Mouse (Mus musculus) hindbrain, embryonic 14.5 days (tissue): Measurements from ENCODE around the gene Cldn6. TPM values are rescaled to one million over a fixed set of nuclear protein-coding genes. Genes with fewer than 3 reads are reported as not detected.

Experiments used
- ATAC-seq: fragments of 200-750 bp; cut with Nextera tagmentation; 2 replicates; pipeline ENCODE4 v1.8.0; 2017; ENCODE audit warnings: moderate number of reproducible peaks, mild to moderate bottlenecking, moderate TSS enrichment, moderate library complexity; ENCODE audit not compliant: low FRiP score
- DNase-seq: peaks from one replicate; pipeline ENCODE4 v3.0.0-alpha.2; 2015; ENCODE audit warnings: low spot score
- H3K27ac ChIP-seq: fragments of 300-500 bp; sonication (generic); 2 replicates; pipeline ENCODE4 v1.5.1; 2014; ENCODE audit warnings: mild to moderate bottlenecking, moderate library complexity
- H3K27me3 ChIP-seq: fragments of 300-500 bp; sonication (generic); 2 replicates; pipeline ENCODE4 v1.6.1; 2014; ENCODE audit warnings: mild to moderate bottlenecking, low read length, mixed read lengths; ENCODE audit not compliant: control insufficient read depth, insufficient read depth
- H3K36me3 ChIP-seq: fragments of 300-500 bp; sonication (generic); replicated peaks from 2 replicates; pipeline ENCODE4 v1.6.1; 2014; ENCODE audit not compliant: control insufficient read depth, insufficient read depth
- H3K4me1 ChIP-seq: fragments of 300-500 bp; sonication (generic); replicated peaks from 2 replicates; pipeline ENCODE4 v1.6.1; 2014; ENCODE audit warnings: antibody characterized with exemption, low read length, mixed read lengths; ENCODE audit not compliant: control insufficient read depth, insufficient read depth
- H3K4me2 ChIP-seq: fragments of 300-500 bp; sonication (generic); replicated peaks from 2 replicates; pipeline ENCODE4 v1.6.1; 2014; ENCODE audit warnings: mild to moderate bottlenecking, moderate library complexity
- H3K4me3 ChIP-seq: fragments of 300-500 bp; sonication (generic); replicated peaks from 2 replicates; pipeline ENCODE4 v1.5.1; 2014; ENCODE audit warnings: mild to moderate bottlenecking, low read length
- H3K9ac ChIP-seq: fragments of 300-500 bp; sonication (generic); 2 replicates; pipeline ENCODE4 v1.6.1; 2014
- H3K9me3 ChIP-seq: fragments of 300-500 bp; sonication (generic); 2 replicates; pipeline ENCODE4 v1.6.1; 2016; ENCODE audit warnings: low read length; ENCODE audit not compliant: control insufficient read depth
- WGBS: fragments of 180-500 bp; shearing (Covaris S2); extraction: QIAGEN DNeasy Blood & Tissue Kit; methylation state at CpG from one replicate; pipeline ENCODE4 v1.1.7; 2014; 5-methylcytosine and 5-hydroxymethylcytosine counted together
- polyA plus RNA-seq: library from polyadenylated mRNA; unstranded; fragments of >200 nt; fragmentation: Nextera tagmentation; extraction: Ambion mirVana; gene quantifications from 2 replicates; pipeline ENCODE4 v1.2.1, GENCODE M21; 2014

The Cldn6 gene
- polyA plus RNA-seq, 1 experiment from 2014 or later: 0.24 TPM

GRCm38 (mm10) chr17:23672761-23673160 lies 6.3 kb upstream of the Cldn6 start:
- ATAC-seq: no peak
- Histone ChIP-seq H3K9ac (no peak overlapping the region), H3K4me1 (peaks cover 26% of the 10 kb centered on the region), H3K4me3 (peak overlapping the region; percentile 58), H3K9me3 (no peaks in the 10 kb centered on the region), H3K27me3 (peaks cover 28% of the 10 kb centered on the region), H3K27ac (no peak overlapping the region), H3K4me2 (peak overlapping the region; percentile 77), H3K36me3 (peaks cover 19% of the 10 kb centered on the region)
- 82% methylated on average over 3 of the region's 3 CpGs for WGBS
- no peak for DNase-seq

GRCm38 (mm10) chr17:23673424-23674073 lies 5.5 kb upstream of the Cldn6 start, which contains the start of the genes Hcfc1r1 and Thoc6:
Hcfc1r1 (plus strand) TSS chr17:23673596.
Thoc6 (minus strand) TSS chr17:23673882.
- Histone ChIP-seq H3K9me3 (no peaks in the 10 kb centered on the region), H3K4me2 (peak within 1 kb of the TSS; percentile 77), H3K27me3 (peaks cover 36% of the 10 kb centered on the region), H3K36me3 (peaks cover 15% of the 10 kb centered on the region), H3K4me1 (peaks cover 26% of the 10 kb centered on the region), H3K4me3 (peak within 1 kb of the TSS; percentile 58), H3K9ac (peak within 1 kb of the TSS; percentile 83), H3K27ac (peak within 1 kb of the TSS; percentile 88)
- under 1% methylated on average over 45 of the region's 45 CpGs for WGBS
- peak; percentile 94 for ATAC-seq
- DNase-seq: peak; percentile 92

DNA sequence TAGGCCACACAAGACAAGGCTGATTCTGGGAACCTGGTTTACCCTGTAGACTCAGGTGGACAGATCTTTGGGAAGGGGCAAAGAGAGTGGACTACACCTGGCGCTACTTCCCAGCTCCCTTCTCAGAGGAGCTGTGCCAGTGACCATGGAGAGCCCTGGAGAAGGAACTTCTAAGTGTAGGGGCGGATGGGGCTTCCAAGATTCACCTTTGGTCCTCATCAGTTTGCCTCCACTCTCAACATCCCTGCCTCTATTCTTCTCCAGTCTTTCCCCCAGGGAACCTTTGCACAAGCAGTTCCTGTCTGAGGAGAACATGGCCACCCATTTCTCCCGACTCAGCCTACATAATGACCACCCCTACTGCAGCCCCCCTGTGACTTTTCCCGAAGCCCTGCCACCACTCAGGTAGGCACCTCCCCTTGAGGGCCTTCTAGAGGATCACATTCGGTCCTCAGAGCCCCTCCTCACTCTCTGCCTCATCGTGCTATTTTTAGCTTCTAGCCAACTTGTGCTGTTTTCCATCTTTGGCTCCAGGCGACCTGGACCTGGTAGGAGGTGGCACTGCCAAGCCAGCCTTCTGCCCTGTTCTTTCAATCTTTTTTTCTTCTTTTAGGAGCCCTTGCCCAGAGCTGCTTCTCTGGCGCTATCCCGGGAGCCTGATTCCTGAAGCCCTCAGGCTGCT lies 4.6 kb upstream of the Cldn6 start:
- 48% methylated on average over 9 of the region's 9 CpGs for WGBS
- H3K9ac ChIP-seq: peak overlapping the region; percentile 83
- peak overlapping the region; percentile 77 for H3K4me2 ChIP-seq
- H3K9me3 ChIP-seq: no peaks in the 10 kb centered on the region
- H3K4me1 ChIP-seq: peaks cover 26% of the 10 kb centered on the region
- H3K27me3 ChIP-seq: peaks cover 45% of the 10 kb centered on the region
- peaks cover 6% of the 10 kb centered on the region for H3K36me3 ChIP-seq
- DNase-seq (no peak), ATAC-seq (peak; percentile 0; the same call in 1 of the 2 replicates)
- peak overlapping the region; percentile 58 for H3K4me3 ChIP-seq
- peak overlapping the region; percentile 88; the same call in 1 of the 2 replicates for H3K27ac ChIP-seq

GRCm38 (mm10) chr17:23675127-23675526 lies 3.9 kb upstream of the Cldn6 start:
- WGBS: 49% methylated on average over 5 of the region's 5 CpGs
- Histone ChIP-seq H3K9me3 (no peaks in the 10 kb centered on the region), H3K9ac (no peak overlapping the region; the same call in 1 of the 2 replicates), H3K4me1 (peaks cover 26% of the 10 kb centered on the region), H3K27me3 (peaks cover 52% of the 10 kb centered on the region), H3K36me3 (peaks cover under 1% of the 10 kb centered on the region; the same call in 1 of the 2 replicates), H3K4me2 (0 out of 2 replicates have a peak overlapping the region, but pooled peaks have one; percentile 77), H3K4me3 (no peak overlapping the region), H3K27ac (no peak overlapping the region)
- ATAC-seq (no peak), DNase-seq (no peak)

- no peaks in the 10 kb centered on the region for H3K9me3 ChIP-seq
- H3K27me3 ChIP-seq: peaks cover 58% of the 10 kb centered on the region
- H3K4me3 ChIP-seq: peak overlapping the region; percentile 40
- no peak overlapping the region for H3K9ac ChIP-seq
- no peak for ATAC-seq
- DNase-seq: no peak
- 11% methylated on average over 15 of the region's 15 CpGs for WGBS
- peaks cover 26% of the 10 kb centered on the region for H3K4me1 ChIP-seq
- H3K27ac ChIP-seq: no peak overlapping the region
- no peaks in the 10 kb centered on the region for H3K36me3 ChIP-seq
- peak overlapping the region; percentile 80 for H3K4me2 ChIP-seq
Measured at GRCm38 (mm10) chr17:23675564-23676281, 3.3 kb upstream of the Cldn6 start.

DNA sequence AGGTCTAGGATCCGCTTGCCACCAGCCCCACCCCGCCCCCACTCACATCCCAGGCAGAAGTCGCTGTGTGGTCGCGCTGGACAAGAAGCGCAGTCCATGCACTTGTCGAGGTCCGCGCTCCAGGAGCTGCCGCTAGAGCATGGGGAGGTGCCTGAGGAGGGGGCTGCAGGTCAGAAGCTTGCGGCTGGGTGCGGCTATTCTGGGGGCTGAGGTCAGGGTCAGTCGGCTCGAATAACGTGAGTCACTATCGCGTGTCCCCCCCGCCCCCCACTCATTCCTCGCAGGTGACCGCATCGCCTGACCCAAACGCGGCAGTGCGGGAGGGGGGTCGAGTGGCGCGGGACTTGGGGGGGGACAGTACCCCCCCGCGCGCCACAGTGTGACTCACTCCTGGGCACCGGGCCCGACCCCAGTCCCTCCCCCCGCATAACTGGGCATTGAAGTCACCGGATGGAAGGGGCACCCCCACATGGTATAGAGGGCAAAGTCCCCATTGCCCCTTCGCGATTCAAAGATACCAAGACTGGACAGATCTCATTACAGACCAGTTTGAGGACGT lies 2.5 kb upstream of the Cldn6 start:
- peaks cover 26% of the 10 kb centered on the region for H3K4me1 ChIP-seq

GRCm38 (mm10) chr17:23677236-23677679 lies 1.8 kb upstream of the Cldn6 start, which contains the start of gene Tnfrsf12a:
Tnfrsf12a (minus strand) TSS chr17:23677468.
- H3K27me3 ChIP-seq: peaks cover 72% of the 10 kb centered on the region

More for the DNA sequence above, 2.5 kb upstream of the Cldn6 start:
- ATAC-seq: no peak
- Histone ChIP-seq H3K4me3 (peak overlapping the region; percentile 40), H3K4me2 (peak overlapping the region; percentile 80), H3K9me3 (no peaks in the 10 kb centered on the region), H3K27me3 (peaks cover 66% of the 10 kb centered on the region), H3K27ac (no peak overlapping the region), H3K9ac (peak overlapping the region; percentile 53), H3K36me3 (no peaks in the 10 kb centered on the region)
- WGBS: under 1% methylated on average over 34 of the region's 37 CpGs
- DNase-seq: no peak

GRCm38 (mm10) chr17:23680336-23680735 lies 1.3 kb downstream of the Cldn6 start:
- WGBS: 84% methylated on average over 9 of the region's 9 CpGs
- ATAC-seq: no peak

More at GRCm38 (mm10) chr17:23677236-23677679, 1.8 kb upstream of the Cldn6 start, which contains the start of gene Tnfrsf12a:
- Histone ChIP-seq H3K27ac (no peak within 1 kb of the TSS), H3K4me3 (peak within 1 kb of the TSS; percentile 40), H3K36me3 (no peaks in the 10 kb centered on the region), H3K9ac (peak within 1 kb of the TSS; percentile 53), H3K9me3 (no peaks in the 10 kb centered on the region), H3K4me2 (peak within 1 kb of the TSS; percentile 80), H3K4me1 (peaks cover 26% of the 10 kb centered on the region)
- ATAC-seq (no peak; the same call in 1 of the 2 replicates), DNase-seq (peak; percentile 69)
- WGBS: under 1% methylated on average over 34 of the region's 34 CpGs

More at GRCm38 (mm10) chr17:23680336-23680735, 1.3 kb downstream of the Cldn6 start:
- H3K9me3 ChIP-seq: no peaks in the 10 kb centered on the region
- peaks cover 88% of the 10 kb centered on the region for H3K27me3 ChIP-seq
- H3K27ac ChIP-seq: no peak overlapping the region
- H3K4me3 ChIP-seq: no peak overlapping the region
- no peak for DNase-seq
- H3K9ac ChIP-seq: no peak overlapping the region
- no peaks in the 10 kb centered on the region for H3K36me3 ChIP-seq
- H3K4me1 ChIP-seq: peaks cover 10% of the 10 kb centered on the region
- no peak overlapping the region for H3K4me2 ChIP-seq
